Mouse (Mus musculus) brain, embryonic 18.5 days (tissue): ENCODE results near the gene Glis1.
"Not testable (repeated sequence)": the region's sequence is repeated elsewhere in the genome, so short reads cannot be mapped to it uniquely, and the experiment has no call there.

Experiments used
- DNase-seq: peaks from one replicate; pipeline ENCODE4 v3.0.0-alpha.2; 2012; ENCODE audit warnings: low read depth, low spot score

The Glis1 gene

GRCm38 (mm10) chr4:107576742-107577141 is 142.4 kb downstream of the Glis1 start:
- DNase-seq: no peak

DNA sequence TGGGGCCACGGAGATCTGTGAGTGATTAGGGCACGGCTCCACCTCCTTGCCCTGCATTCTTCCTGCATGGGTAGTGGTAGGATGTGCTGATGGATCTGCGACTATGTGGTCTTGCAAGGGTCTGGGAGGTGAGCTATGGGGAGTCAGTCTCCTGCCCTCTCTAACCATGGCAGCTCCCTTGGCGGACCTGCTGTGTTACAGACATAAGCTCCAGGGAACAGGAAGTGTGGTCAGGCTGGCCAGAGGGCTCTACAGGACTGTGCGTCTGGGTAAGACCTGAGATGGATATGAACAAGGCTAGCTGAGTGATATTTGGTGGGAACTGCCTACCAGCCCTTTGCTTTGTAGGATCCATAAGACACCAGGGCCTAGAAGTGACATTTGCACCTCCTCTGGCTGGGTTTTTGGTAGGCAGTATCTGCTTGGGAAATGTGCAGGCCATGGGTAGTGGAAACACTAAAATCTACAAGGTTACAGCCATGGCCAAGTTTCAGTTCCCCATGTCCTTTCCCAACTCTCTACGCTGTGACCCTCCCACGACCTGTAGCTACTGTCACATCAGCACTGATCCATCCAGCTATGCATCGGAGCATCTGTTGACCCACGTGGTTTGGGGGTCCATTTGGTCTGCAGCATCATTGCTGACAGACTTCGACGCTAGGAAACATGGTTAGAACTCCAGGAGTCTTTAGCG is 142.9 kb downstream of the Glis1 start:
- DNase-seq: no peak

GRCm38 (mm10) chr4:107580883-107581282 is 146.5 kb downstream of the Glis1 start:
- no peak for DNase-seq

DNA sequence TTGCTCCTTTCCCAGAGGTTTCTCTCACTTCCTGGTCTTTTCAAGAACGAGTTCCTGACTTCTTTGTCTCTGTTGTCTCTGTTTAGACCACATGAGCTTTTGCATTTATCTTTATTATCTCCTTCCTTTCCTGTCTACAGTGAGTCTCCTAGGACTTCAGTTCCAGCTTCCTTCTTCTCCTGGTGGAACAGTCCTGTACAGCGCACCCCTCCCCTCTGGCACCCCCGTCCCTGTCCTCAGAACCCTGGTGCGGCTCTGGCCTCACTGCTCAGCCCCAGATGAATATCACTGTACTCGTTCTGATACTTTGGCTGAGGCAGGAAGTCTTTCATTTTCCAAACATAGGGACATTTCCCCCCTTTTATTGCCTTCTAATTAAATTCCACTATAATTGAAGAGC is 152.0 kb downstream of the Glis1 start:
- DNase-seq: no peak

DNA sequence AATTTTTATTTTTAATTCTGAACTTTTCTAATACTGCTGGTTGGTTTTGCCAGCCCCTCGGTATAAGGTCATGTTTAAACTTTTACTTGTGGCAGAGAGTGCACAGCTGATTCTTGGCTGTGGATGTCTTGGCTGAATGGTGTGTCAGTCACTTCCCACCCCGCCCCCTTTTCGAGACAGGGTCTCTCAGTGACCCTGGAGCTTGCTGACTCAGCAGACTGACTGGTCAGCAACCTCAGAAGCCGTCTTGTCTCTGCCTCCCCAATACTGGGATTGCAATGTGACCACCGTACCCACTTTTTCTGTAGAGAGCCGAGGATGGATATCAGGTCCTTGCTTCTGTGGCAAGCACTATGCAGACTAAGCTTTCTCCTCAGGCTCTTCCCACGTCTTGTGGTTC is 154.2 kb downstream of the Glis1 start:
- no peak for DNase-seq

GRCm38 (mm10) chr4:107589046-107589445 is 154.7 kb downstream of the Glis1 start:
- DNase-seq: no peak

DNA sequence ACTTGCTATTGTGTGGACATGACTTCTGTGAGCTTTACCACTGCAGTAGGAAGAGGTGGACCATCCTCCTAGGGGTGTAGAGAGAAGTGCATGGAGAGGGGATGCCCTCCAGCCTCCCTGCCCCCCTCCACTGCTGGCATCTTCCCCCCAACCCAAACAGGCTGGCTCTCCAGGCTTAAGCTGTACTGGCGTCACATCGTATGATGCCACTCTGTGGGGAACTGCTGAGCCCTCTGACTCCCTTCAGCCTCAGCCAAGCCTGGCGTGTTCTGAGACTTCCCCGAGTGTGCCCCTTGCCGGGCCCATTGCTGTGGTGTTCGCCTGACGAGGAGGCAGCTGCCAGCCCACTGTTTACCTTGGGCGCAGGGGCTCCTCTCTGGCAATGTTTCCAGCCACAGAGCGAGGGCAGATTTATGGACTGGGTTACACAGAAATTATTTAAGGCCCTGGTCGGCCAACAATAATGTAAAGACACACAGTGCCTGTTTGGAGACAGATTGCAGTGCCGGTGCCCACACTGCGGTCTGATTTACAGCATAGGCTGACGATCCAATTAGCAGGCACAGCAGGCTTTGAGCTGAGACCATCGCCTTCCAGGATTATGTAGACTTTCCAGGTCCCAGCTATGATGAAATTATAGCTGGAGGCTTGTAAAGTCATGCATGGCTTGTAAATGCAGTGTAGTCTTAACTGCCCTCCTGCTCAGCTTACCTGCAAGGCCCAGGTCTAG is 156.6 kb downstream of the Glis1 start:
- no peak for DNase-seq

- no peak for DNase-seq
These were observed 159.0 kb downstream of the Glis1 start for GRCm38 (mm10) chr4:107593426-107593825.

GRCm38 (mm10) chr4:107597226-107597897 is 163.0 kb downstream of the Glis1 start:
- no peak for DNase-seq

DNA sequence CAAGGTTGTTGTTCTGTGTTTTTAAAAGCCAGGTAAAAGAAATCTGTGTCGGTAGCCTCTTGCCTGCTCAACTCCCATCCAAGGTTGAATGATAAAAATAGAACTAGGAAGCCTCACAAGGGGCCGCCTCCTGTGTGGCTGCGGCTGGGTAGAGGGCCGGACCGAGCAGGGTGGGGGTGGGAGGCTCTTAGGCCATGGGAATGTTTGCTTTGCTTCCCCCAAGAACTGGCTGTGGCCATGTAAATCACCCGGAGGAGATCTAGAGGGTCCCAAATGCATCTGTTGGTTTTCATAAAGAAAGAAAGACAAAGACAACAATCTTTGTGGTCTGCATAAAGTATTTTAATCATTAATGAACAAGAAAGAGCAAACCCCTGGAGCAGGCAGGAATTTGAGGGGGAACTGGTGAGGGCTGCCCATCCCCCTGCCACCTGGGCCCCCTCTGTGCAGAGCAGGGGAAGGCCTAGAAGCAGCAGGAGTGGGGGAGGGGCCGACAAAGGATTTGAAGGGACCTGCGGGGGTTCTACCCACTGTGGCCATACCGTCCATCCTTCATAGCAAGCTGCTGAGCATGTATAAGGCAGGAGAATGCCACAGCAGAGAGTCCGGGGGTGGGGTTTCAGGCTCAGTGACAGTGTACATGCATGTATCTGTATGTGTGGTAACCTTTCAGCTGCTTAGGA is 163.6 kb downstream of the Glis1 start:
- DNase-seq: no peak

- not testable (repeated sequence) for DNase-seq
These were observed 164.2 kb downstream of the Glis1 start for GRCm38 (mm10) chr4:107598581-107598958.

DNA sequence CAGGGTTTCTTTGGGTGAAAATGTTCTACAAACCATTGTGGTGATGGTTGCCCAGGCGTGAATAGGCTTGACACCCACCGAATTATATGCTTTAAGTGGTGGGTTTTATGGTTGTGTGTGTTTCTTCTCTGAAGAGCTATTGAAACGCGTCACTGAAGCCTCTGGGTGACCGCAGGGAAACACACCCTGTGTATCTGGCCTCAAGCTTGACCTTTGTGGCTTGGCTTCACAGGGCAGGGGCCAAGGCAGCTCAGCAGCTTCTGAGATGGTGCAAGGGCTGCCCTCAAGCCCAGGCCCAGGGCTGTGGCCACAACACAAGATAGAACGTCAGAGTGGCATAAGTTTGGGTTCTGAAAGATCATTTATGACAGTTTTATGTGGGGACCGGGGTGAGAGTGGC is 167.9 kb downstream of the Glis1 start:
- DNase-seq: no peak

- DNase-seq: no peak
These were observed 168.4 kb downstream of the Glis1 start for GRCm38 (mm10) chr4:107602787-107603186.

GRCm38 (mm10) chr4:107603208-107603607 is 168.8 kb downstream of the Glis1 start:
- DNase-seq: no peak

- DNase-seq: no peak
These were observed 171.7 kb downstream of the Glis1 start for GRCm38 (mm10) chr4:107605964-107606602.

DNA sequence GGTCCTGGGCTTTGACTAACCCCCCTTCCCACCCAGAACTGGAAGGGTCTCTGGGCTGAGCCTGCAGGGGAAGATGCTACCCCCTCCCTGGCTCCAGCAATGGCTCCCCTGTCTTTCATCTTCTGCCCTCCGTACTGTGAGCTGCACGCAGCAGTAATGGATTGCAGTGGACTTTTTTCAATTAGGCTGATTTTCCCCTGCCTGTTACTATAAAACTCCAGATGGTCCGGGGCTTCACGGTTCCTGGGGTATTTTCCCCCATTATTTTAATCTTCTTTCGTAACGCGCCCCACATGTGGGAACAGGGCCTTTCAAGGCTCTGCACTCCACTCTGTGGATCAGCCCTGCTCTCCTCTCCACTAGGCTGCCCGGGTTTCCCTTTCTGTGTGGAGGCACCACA is 175.4 kb downstream of the Glis1 start:
- no peak for DNase-seq

DNA sequence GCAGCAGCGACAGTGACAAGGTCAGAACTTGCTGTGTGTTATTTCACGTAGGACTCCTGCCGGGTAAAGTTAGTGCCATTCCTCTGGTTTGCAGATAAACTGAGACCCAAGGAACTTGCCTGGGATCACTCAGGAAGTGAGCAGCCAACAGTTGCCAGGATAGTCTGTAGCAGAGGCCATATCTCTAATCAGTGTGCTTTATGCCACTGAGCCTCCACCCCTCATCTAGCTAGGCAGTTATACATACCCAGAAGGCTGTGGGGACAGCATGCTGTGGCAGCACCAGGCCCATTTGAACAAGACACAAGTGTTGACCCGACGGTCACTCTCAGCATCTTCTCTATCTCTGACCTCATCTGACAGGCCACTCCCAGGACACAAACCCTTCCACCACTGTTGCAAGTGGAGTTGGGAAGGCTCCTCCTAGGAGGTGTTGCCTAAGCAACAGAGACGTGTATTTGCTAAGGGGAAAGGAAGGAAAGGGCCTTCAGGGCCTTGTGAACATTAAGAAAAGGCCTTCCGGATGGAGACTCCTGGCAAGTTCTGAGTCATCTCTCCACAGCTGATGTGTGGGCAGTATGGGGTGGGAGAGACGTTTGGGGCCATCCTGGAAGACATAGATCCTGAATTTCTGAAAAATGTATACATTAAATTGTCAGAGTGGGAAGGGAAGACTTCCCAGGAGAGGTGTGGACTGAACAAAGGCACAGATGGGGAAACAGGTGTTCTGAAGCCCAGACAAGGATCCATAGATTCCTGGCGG is 177.7 kb downstream of the Glis1 start:
- no peak for DNase-seq

DNA sequence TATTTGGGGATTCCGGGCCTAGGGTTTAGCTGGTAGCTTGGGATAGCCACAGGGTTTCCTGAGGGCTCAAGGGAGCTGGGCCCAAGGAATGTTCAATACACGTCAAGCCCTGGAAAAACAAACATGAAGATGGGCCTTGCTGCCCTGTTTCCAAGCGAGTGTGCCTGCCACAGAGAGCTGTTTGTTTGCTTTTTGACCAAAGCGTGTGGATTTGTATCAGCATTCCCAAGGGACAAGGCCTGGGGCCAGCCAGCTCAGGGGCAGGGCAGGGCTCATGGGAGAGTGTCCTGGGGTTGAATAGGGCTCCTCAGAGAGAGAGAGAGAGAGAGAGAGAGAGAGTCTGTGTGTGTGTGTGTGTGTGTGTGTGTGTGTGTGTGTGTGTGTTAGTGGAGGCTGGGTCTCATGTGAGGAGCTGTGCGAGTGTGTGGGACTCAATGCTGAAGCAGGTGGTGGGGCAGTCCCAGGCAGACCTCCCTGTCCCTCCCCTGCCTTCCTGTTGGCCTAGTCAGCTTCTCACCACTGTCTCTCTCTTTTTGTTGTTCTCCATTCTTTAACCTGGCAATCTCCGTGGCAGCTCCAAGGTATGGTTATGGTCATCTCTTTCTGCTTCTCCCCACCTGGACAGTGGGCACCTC is 183.3 kb downstream of the Glis1 start:
- DNase-seq: no peak

- no peak for DNase-seq
These were observed 185.1 kb downstream of the Glis1 start for GRCm38 (mm10) chr4:107619487-107619886.

- DNase-seq: no peak
These were observed 187.0 kb downstream of the Glis1 start for GRCm38 (mm10) chr4:107621366-107621765.
